Mouse (Mus musculus) mouse embryonic stem cell (cell line): ENCODE measurements at regions not wholly inside any gene's neighbourhood (a gene's known extent, or its start where the extent isn't known, plus 50 kb on each side); places are given as distances from the start of the nearest gene placed in this dataset.

Experiments
- in situ Hi-C, 2 experiments: fragments of 300-500 bp; cut with MboI; formaldehyde crosslinking; loops; 1 replicate in 1 of 2; 3 replicates in 1 of 2; pipeline ENCODE4 v1.14.3; 2019 to 2020; ENCODE audit warnings: low sequenced_read_pairs in 2 of 2, low pct_unique_long_range_greater_than_20kb in 1 of 2, mixed read lengths in 1 of 2; ENCODE audit not compliant: unreplicated experiment in 1 of 2

- in situ Hi-C loops: loop anchor here (25.0 kb wide), 2 partner anchors 219 to 369 kb away; no protein-coding TSS in a partner anchor
Measured at GRCm38 (mm10) chrX:23556271-23556670, 136.6 kb upstream of the Wdr44 start.

DNA sequence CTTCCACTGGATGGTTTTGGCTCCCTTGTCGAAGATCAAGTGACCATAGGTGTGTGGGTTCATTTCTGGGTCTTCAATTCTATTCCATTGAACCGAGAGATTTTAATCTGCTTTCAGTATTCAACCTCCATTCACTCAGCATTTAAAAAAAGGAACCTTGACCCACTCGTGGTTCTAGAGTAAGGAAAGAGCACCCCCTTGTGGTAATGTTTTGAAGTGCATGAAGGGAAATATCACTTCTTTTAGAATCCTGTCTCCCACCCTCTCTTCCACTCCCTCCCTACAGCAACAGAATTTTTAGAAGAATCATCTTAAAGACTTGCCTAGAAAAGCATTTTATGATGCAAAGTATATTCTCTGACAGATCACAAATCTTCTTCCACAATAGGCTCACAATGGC lies 127.3 kb upstream of the Wdr44 start:
- in situ Hi-C loops: loop anchor here (25.0 kb wide), 2 partner anchors 228 to 378 kb away; no protein-coding TSS in a partner anchor
